Mouse (Mus musculus) cerebellum, postnatal 14 days (tissue): ENCODE measurements at regions not wholly inside any gene's neighbourhood (a gene's known extent, or its start where the extent isn't known, plus 50 kb on each side); places are given as distances from the start of the nearest gene placed in this dataset.

Experiments used
- DNase-seq, 2 experiments: peaks; one replicate each; pipeline ENCODE4 v3.0.0; 2021; ENCODE audit warnings: mixed read lengths in 2 of 2

DNA sequence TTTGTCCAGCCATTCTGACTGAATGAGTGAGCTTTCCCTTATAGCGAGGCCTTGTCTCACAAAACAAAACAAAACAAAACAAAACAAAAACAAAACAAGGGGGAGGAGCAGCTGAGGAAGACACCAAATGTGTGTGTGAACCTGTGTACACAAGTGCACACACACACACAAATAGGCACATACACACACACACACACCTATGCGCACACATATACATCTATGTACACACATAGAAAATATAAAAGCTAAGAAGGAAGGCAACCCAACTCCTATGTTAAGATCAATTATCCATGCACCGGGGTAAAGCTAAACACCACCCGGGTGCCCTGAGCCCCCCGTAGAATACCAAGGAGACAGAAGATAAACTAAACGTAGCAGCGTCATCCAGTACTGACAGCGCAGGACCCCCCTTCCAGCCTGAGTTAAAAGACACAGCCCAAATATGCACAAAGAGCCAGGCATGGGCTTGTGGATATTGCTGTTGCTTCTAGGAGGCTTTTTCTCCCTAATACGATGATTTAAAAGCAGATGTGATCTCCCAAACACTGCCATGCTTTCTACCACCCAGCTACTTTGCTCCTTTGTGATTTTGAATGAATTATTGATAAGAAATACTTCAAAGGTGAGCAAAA is 108.4 kb upstream of the Ptbp2 start:
- peak; percentile 3 to 5 for DNase-seq

DNA sequence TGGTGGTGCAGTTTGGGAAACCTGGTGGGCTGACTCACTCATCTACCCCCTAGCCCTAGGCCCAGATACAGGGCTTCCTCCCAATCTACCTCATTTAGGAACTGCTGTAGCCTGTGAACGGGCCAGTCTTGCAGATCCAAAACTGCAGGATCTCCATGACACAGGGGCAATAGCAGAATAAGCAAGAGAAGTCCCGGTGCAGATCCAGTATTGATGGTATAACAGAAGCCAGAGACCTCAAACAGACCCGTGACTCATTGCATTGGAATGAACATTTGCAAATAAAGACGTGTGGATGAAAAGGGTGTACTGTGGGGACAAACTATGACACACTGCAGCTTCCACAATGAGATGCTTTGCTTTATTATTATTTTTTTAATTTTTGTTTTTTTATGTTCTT is 106.6 kb upstream of the Ptbp2 start:
- DNase-seq: no peak

DNA sequence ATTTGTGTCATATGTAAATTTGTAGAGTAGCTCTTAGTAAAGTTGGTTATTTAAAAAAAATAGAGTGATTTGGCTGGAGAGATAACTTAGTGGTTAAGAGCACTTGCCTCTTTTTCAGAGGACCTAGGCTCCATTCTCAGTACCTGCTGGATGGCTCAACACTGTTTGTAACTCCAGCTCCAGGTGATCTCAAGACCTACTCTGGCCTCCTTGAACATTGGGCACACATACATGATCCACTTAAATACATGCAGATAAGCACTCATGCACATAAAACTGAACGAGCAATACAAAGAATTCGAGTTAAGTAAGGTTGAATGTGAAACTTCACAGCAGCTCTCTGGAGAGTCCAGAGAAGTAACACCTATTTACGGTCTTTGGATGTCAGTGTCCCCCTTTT is 104.2 kb upstream of the Ptbp2 start:
- no peak for DNase-seq

DNA sequence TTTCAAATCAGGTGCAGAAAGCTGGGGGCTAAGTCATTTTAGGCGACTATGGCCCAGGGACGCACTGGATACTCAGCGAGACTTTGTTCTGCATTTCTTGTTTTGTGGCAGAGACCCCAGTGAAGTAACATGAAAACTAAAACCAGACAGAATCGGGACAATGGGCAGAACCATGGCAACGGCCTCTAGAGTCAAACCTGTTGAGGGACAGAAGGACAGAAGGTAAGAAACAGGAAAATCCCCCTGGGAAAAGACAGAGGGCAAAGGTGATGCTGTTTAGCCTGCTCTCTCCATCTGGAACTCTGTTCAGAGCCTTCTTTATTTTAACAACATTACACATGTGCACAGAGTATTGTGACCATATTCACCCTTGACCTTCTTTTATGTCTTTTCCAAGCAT is 92.1 kb upstream of the Ptbp2 start:
- no peak for DNase-seq

DNA sequence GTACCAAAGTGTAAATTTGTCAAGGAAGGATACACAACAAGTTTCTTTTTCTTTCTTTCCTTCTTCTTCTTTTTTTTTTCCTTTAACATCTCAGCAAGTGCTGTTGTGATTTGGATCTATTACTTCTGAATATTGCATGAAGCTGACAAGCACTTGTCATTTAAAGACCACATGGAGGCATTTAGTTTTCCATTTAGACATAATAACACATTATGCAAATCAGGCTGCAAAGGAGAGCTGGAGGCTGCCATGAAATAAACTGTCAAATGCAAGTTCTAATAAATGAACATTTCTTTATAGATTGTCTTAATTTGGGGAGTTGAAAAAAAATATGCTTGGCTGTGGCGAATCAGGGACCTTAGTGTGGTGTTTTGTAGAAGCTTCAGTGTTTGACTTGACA is 90.8 kb upstream of the Ptbp2 start:
- no peak for DNase-seq

DNA sequence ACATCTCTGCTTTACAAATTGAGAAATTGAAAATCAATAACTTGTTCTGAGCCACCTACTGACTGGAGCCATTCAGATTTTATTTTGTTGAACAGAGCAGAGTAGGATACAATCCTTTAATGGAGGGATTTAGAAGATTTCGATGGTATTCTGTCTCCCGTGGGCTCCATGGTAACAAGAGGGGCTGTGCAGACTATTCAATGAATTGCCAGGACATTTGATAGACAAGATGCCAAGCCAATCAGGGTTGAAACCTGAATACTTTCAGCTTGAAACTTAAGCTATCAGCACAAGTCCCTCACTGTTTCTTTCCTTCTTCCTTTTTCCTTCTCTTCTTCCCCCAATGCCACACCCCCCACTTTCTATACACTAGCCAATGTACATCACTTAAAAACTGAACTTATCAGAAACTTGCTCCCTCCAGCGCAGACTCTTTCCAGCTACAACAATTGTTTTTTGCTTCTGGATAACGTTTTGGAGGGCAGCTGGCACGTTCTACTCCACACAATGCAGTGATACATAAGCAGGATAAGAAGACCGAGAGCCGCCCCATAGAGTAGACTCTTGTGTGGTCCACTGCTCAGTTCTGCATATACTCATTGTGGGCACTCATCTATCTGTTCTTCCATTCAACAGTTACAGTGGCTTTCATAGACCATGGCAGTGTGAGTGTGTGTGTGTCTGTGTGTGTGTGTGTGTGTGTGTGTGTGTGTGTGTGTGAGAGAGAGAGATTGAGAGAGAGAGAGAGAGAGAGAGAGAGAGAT is 78.1 kb upstream of the Ptbp2 start:
- peak; percentile 5 to 22 for DNase-seq
